11 mouse cellular contexts compared by ENCODE assay signal in genomic region chr11:59569306-59569705, GRCm38 (mm10). TPM values are rescaled to one million over a fixed set of nuclear protein-coding genes. Genes with fewer than 3 reads are reported as not detected.
DNase-seq lines count a peak whose midpoint lies in the region; ATAC-seq and TF ChIP-seq lines count a peak whose summit lies in the region.
"Had no signal": no experiment of that assay in that cellular context is flagged by ENCODE, and none has a peak within 500 bp of the region (broad histone marks: within the 10 kb centered on the region; RNA-seq: fewer than 3 reads in every experiment).

No protein-coding gene starts in this region.

- no peaks in the 10 kb centered on the region for H3K36me3 ChIP-seq in forebrain, postnatal 0 days (ENCODE audit: insufficient read depth)
- no peaks in the 10 kb centered on the region for H3K36me3 ChIP-seq in forebrain, embryonic 11.5 days (ENCODE audit: control insufficient read depth, insufficient read depth, low read length)
- no peaks in the 10 kb centered on the region for H3K36me3 ChIP-seq in midbrain, postnatal 0 days (ENCODE audit: insufficient read depth, low read length)
- H3K36me3 ChIP-seq in midbrain, embryonic 10.5 days = no peaks in the 10 kb centered on the region
- H3K36me3 ChIP-seq in forebrain, embryonic 13.5 days (ENCODE audit: poor library complexity, severe bottlenecking) = no peaks in the 10 kb centered on the region
- H3K36me3 ChIP-seq: neural tube, embryonic 13.5 days had no signal

- DNase-seq in forebrain, postnatal 0 days = peak; percentile 11
- no peak for DNase-seq in forebrain, embryonic 11.5 days (ENCODE audit: low spot score)
- peak; percentile 22 for DNase-seq in midbrain, postnatal 0 days (ENCODE audit: low spot score)
- no peak for DNase-seq in midbrain, embryonic 10.5 days (ENCODE audit: low spot score)
- DNase-seq in c-Kit-positive CD71-positive TER-119-negative erythroid progenitor cells, embryonic 14.5 days (ENCODE audit: low read depth) = peak; percentile 3
- peak; percentile 4 for DNase-seq in retina, postnatal 7 days (ENCODE audit: low read depth, low spot score)
- DNase-seq in heart, adult 8-10 months (ENCODE audit: low spot score) = no peak
- DNase-seq: gastrocnemius, postnatal 36 days had no signal

- WGBS in forebrain, postnatal 0 days = 55% methylated on average over 3 of the region's 3 CpGs
- WGBS in forebrain, embryonic 11.5 days = 59% methylated on average over 3 of the region's 3 CpGs
- 54% methylated on average over 3 of the region's 3 CpGs for WGBS in midbrain, postnatal 0 days
- 76% methylated on average over 3 of the region's 3 CpGs for WGBS in midbrain, embryonic 10.5 days
- 65% methylated on average over 3 of the region's 3 CpGs for WGBS in forebrain, embryonic 13.5 days

- H3K4me1 ChIP-seq in forebrain, postnatal 0 days (ENCODE audit: insufficient read depth) = no peaks in the 10 kb centered on the region
- H3K4me1 ChIP-seq in forebrain, embryonic 11.5 days (replicated peaks; ENCODE audit: control insufficient read depth, insufficient read depth, low read length) = no peaks in the 10 kb centered on the region
- H3K4me1 ChIP-seq in midbrain, postnatal 0 days (ENCODE audit: insufficient read depth, low read length) = no peaks in the 10 kb centered on the region
- H3K4me1 ChIP-seq in midbrain, embryonic 10.5 days = no peaks in the 10 kb centered on the region
- no peaks in the 10 kb centered on the region for H3K4me1 ChIP-seq in forebrain, embryonic 13.5 days
- H3K4me1 ChIP-seq: neural tube, embryonic 13.5 days had no signal

- no peak overlapping the region for H3K4me3 ChIP-seq in forebrain, postnatal 0 days (ENCODE audit: low read depth, low read length)
- H3K4me3 ChIP-seq in forebrain, embryonic 11.5 days (ENCODE audit: low read depth, low read length) = no peak overlapping the region
- no peak overlapping the region for H3K4me3 ChIP-seq in midbrain, postnatal 0 days (ENCODE audit: low read depth, low read length)
- H3K4me3 ChIP-seq in midbrain, embryonic 10.5 days = no peak overlapping the region
- H3K4me3 ChIP-seq in forebrain, embryonic 13.5 days = no peak overlapping the region
- H3K4me3 ChIP-seq: neural tube, embryonic 13.5 days had no signal

- no peak overlapping the region for H3K4me2 ChIP-seq in forebrain, postnatal 0 days (ENCODE audit: low read depth)
- H3K4me2 ChIP-seq in forebrain, embryonic 11.5 days (ENCODE audit: low read depth, low read length, severe bottlenecking) = no peak overlapping the region
- H3K4me2 ChIP-seq in midbrain, postnatal 0 days (ENCODE audit: low read depth, low read length, poor library complexity, severe bottlenecking) = no peak overlapping the region
- no peak overlapping the region for H3K4me2 ChIP-seq in forebrain, embryonic 13.5 days
- H3K4me2 ChIP-seq: neural tube, embryonic 13.5 days had no signal

- no peak overlapping the region for H3K27ac ChIP-seq in forebrain, postnatal 0 days (ENCODE audit: low read depth, low read length)
- H3K27ac ChIP-seq in forebrain, embryonic 11.5 days (ENCODE audit: low read depth, low read length) = no peak overlapping the region
- H3K27ac ChIP-seq in midbrain, postnatal 0 days (ENCODE audit: low read depth, low read length) = no peak overlapping the region
- no peak overlapping the region for H3K27ac ChIP-seq in midbrain, embryonic 10.5 days (replicated peaks)
- no peak overlapping the region for H3K27ac ChIP-seq in forebrain, embryonic 13.5 days
- H3K27ac ChIP-seq: neural tube, embryonic 13.5 days had no signal

- H3K9ac ChIP-seq in forebrain, postnatal 0 days = no peak overlapping the region
- H3K9ac ChIP-seq in forebrain, embryonic 11.5 days (ENCODE audit: low read length) = no peak overlapping the region
- H3K9ac ChIP-seq in midbrain, postnatal 0 days (replicated peaks; ENCODE audit: low read length, poor library complexity, severe bottlenecking) = no peak overlapping the region
- H3K9ac ChIP-seq in forebrain, embryonic 13.5 days = no peak overlapping the region
- H3K9ac ChIP-seq: neural tube, embryonic 13.5 days had no signal

- no peak for ATAC-seq in forebrain, postnatal 0 days
- ATAC-seq in forebrain, embryonic 11.5 days (replicated peaks; ENCODE audit: low FRiP score) = no peak
- ATAC-seq in midbrain, postnatal 0 days (ENCODE audit: low FRiP score) = no peak
- ATAC-seq in forebrain, embryonic 13.5 days = no peak

- H3K27me3 ChIP-seq in forebrain, postnatal 0 days (ENCODE audit: insufficient read depth, low read length) = no peaks in the 10 kb centered on the region
- no peaks in the 10 kb centered on the region for H3K27me3 ChIP-seq in forebrain, embryonic 11.5 days (ENCODE audit: control insufficient read depth, insufficient read depth, low read length)
- H3K27me3 ChIP-seq in midbrain, postnatal 0 days (ENCODE audit: insufficient read depth, low read length) = no peaks in the 10 kb centered on the region
- 0 out of 2 replicates have a peak, but pooled peaks cover 4% of the 10 kb centered on the region for H3K27me3 ChIP-seq in midbrain, embryonic 10.5 days (ENCODE audit: low read depth, poor library complexity, severe bottlenecking)
- H3K27me3 ChIP-seq in forebrain, embryonic 13.5 days = no peaks in the 10 kb centered on the region

- peak; percentile 58 for TF ChIP-seq CTCF in forebrain, postnatal 0 days (IDR thresholded peaks at IDR 0.05; ENCODE audit: low read depth)
- TF ChIP-seq CTCF in midbrain, postnatal 0 days (IDR thresholded peaks at IDR 0.05) = peak; percentile 56

- no peaks in the 10 kb centered on the region for H3K9me3 ChIP-seq in forebrain, postnatal 0 days (ENCODE audit: low read length)
- no peaks in the 10 kb centered on the region for H3K9me3 ChIP-seq in forebrain, embryonic 11.5 days (ENCODE audit: control insufficient read depth, low read length)
- no peaks in the 10 kb centered on the region for H3K9me3 ChIP-seq in midbrain, postnatal 0 days (ENCODE audit: low read length)
- no peaks in the 10 kb centered on the region for H3K9me3 ChIP-seq in midbrain, embryonic 10.5 days (replicated peaks)
- no peaks in the 10 kb centered on the region for H3K9me3 ChIP-seq in forebrain, embryonic 13.5 days (replicated peaks)
- H3K9me3 ChIP-seq: neural tube, embryonic 13.5 days had no signal

RNA-seq across cellular contexts. Expression of gene Olfr222, which starts 6.7 kb away (rescaled TPM):
- total RNA-seq in forebrain, postnatal 0 days (2014; rRNA removed) = not detected in 2 replicates
- polyA plus RNA-seq in forebrain, postnatal 0 days (2015; fragmentation: Nextera tagmentation; extraction: Ambion mirVana) = not detected in 2 replicates
- polyA plus RNA-seq in forebrain, embryonic 11.5 days (2014; fragmentation: Nextera tagmentation; extraction: Ambion mirVana) = not detected in 2 replicates
- total RNA-seq in midbrain, postnatal 0 days (2014; rRNA removed) = not detected in 2 replicates
- not detected in 2 replicates for polyA plus RNA-seq in midbrain, postnatal 0 days (2015; fragmentation: Nextera tagmentation; extraction: Ambion mirVana)
- polyA plus RNA-seq in midbrain, embryonic 10.5 days (2016; fragmentation: Nextera tagmentation; extraction: Ambion mirVana) = not detected in 2 replicates
- polyA plus RNA-seq in forebrain, embryonic 13.5 days (2015; fragmentation: Nextera tagmentation; extraction: Ambion mirVana) = not detected in 2 replicates
- total RNA-seq in heart, adult 8-10 months (2022) = not detected
- total RNA-seq: gastrocnemius, postnatal 36 days; left cerebral cortex, postnatal 36 days had no signal
- polyA plus RNA-seq: neural tube, embryonic 13.5 days had no signal

RNA-seq across cellular contexts. Expression of gene Olfr223, which starts 23.8 kb away (rescaled TPM):
- not detected in 2 replicates for total RNA-seq in forebrain, postnatal 0 days (2014; rRNA removed)
- polyA plus RNA-seq in forebrain, postnatal 0 days (2015; fragmentation: Nextera tagmentation; extraction: Ambion mirVana) = not detected in 2 replicates
- not detected in 2 replicates for polyA plus RNA-seq in forebrain, embryonic 11.5 days (2014; fragmentation: Nextera tagmentation; extraction: Ambion mirVana)
- total RNA-seq in midbrain, postnatal 0 days (2014; rRNA removed) = not detected in 2 replicates
- not detected in 2 replicates for polyA plus RNA-seq in midbrain, postnatal 0 days (2015; fragmentation: Nextera tagmentation; extraction: Ambion mirVana)
- not detected in 2 replicates for polyA plus RNA-seq in midbrain, embryonic 10.5 days (2016; fragmentation: Nextera tagmentation; extraction: Ambion mirVana)
- not detected in 2 replicates for polyA plus RNA-seq in forebrain, embryonic 13.5 days (2015; fragmentation: Nextera tagmentation; extraction: Ambion mirVana)
- not detected for total RNA-seq in heart, adult 8-10 months (2022)
- total RNA-seq: gastrocnemius, postnatal 36 days; left cerebral cortex, postnatal 36 days had no signal
- polyA plus RNA-seq: neural tube, embryonic 13.5 days had no signal

RNA-seq across cellular contexts. Expression of gene Nlrp3, which starts 27.9 kb away (rescaled TPM):
- 0.08 and 0.14 TPM in 2 replicates for total RNA-seq in forebrain, postnatal 0 days (2014; rRNA removed)
- polyA plus RNA-seq in forebrain, postnatal 0 days (2015; fragmentation: Nextera tagmentation; extraction: Ambion mirVana) = 0.10 and 0.30 TPM in 2 replicates
- polyA plus RNA-seq in forebrain, embryonic 11.5 days (2014; fragmentation: Nextera tagmentation; extraction: Ambion mirVana) = 0.08 and 0.09 TPM in 2 replicates
- total RNA-seq in midbrain, postnatal 0 days (2014; rRNA removed) = 0.27 TPM in 1 of 2 replicates, not detected in the other
- 0.07 and 0.11 TPM in 2 replicates for polyA plus RNA-seq in midbrain, postnatal 0 days (2015; fragmentation: Nextera tagmentation; extraction: Ambion mirVana)
- 0.09 and 0.14 TPM in 2 replicates for polyA plus RNA-seq in midbrain, embryonic 10.5 days (2016; fragmentation: Nextera tagmentation; extraction: Ambion mirVana)
- polyA plus RNA-seq in forebrain, embryonic 13.5 days (2015; fragmentation: Nextera tagmentation; extraction: Ambion mirVana) = 0.08 and 0.09 TPM in 2 replicates
- under 1 TPM; 0.25 to 0.92 (median 0.43) TPM for total RNA-seq in heart, adult 8-10 months (2022)

RNA-seq across cellular contexts. Expression of gene Zkscan17, which starts 42.8 kb away (rescaled TPM):
- 15.9 and 21.4 TPM in 2 replicates for total RNA-seq in forebrain, postnatal 0 days (2014; rRNA removed)
- polyA plus RNA-seq in forebrain, postnatal 0 days (2015; fragmentation: Nextera tagmentation; extraction: Ambion mirVana) = 12.2 and 13.9 TPM in 2 replicates
- 36.6 and 39.4 TPM in 2 replicates for polyA plus RNA-seq in forebrain, embryonic 11.5 days (2014; fragmentation: Nextera tagmentation; extraction: Ambion mirVana)
- total RNA-seq in midbrain, postnatal 0 days (2014; rRNA removed) = 20.2 and 30.4 TPM in 2 replicates
- 13.3 and 14.7 TPM in 2 replicates for polyA plus RNA-seq in midbrain, postnatal 0 days (2015; fragmentation: Nextera tagmentation; extraction: Ambion mirVana)
- 36.4 and 37.7 TPM in 2 replicates for polyA plus RNA-seq in midbrain, embryonic 10.5 days (2016; fragmentation: Nextera tagmentation; extraction: Ambion mirVana)
- 20.4 and 23.9 TPM in 2 replicates for polyA plus RNA-seq in forebrain, embryonic 13.5 days (2015; fragmentation: Nextera tagmentation; extraction: Ambion mirVana)
- total RNA-seq in heart, adult 8-10 months (2022) = 10 to 100 TPM; 11.1 to 14.3 (median 13.3) TPM

Comparison
In these comparisons a context has a peak if more than half of its experiments do, and no peak if none do; other contexts are left out.
1. DNase-seq: peak in forebrain, postnatal 0 days (single experiment), midbrain, postnatal 0 days (single experiment), c-Kit-positive CD71-positive TER-119-negative erythroid progenitor cells, embryonic 14.5 days (single experiment) and retina, postnatal 7 days (single experiment); none in forebrain, embryonic 11.5 days (single experiment), midbrain, embryonic 10.5 days (single experiment) and heart, adult 8-10 months (single experiment).